Mouse (Mus musculus): ENCODE measurements at regions not wholly inside any gene's neighbourhood (a gene's known extent, or its start where the extent isn't known, plus 50 kb on each side); places are given as distances from the start of the nearest gene placed in this dataset.
"Not testable (repeated sequence)": the region's sequence is repeated elsewhere in the genome, so short reads cannot be mapped to it uniquely, and the experiment has no call there.

DNA sequence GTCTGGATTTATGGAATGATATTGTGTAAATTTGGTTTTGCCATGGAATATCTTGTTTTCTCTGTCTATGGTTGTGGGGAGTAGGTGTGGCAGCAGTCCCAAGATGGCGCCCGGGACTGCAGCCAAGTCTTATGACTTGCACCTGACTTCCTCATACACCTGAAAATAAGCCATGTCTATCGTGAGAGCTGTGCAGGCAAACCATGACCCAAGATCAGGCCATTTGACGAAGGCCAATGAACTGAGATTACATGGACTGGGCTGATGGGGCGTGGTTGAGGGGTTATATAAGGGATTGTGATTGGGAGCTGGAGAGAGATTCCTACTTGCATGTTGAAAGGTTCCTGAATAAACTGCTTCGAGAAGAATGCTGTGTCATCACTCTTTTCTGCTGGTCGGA is 139.5 kb downstream of the Slc6a15 start:
- DNase-seq (ENCODE audit: low spot score in 2 of 2) = not testable (repeated sequence)

DNA sequence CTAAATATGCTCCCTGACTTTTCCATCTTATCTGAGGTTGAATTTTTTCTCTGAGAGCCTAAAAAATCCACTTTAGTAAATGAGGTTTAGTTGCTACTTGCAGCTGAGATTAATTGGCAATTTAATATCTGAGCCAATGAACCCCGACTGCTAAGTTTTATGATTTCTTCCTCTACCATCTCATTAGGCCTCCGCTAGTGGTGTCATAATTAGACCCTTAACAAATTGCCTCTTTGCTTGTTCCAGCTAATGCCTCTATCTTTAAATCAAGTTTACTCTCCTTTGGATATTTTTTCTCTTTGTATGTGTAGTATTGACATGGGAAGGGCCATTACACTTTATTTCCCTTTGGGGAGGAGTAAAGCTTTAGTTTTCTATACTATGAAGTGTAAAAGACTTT is 176.9 kb downstream of the Slc6a15 start:
- no peak for DNase-seq (ENCODE audit: low spot score in 2 of 2)

DNA sequence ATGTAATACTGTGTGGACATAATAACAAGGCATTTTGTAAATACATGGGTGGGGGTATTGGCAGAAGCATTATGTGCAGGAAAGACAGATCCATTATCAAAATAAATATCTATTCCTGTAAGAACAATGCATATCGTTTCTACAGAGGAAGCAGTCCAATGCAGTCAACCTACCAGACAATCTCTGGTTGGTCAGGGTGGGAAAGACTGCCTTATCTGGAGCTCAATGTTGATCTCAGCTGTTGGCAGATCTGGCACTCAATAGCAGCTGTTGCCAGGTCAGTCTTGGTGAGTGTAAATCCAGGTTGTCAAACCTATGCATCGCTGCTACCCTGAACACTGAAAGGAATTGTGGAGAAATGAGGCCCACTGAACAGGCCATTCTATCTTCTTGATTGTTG is 181.9 kb downstream of the Slc6a15 start:
- no peak for DNase-seq (ENCODE audit: low spot score in 2 of 2)

DNA sequence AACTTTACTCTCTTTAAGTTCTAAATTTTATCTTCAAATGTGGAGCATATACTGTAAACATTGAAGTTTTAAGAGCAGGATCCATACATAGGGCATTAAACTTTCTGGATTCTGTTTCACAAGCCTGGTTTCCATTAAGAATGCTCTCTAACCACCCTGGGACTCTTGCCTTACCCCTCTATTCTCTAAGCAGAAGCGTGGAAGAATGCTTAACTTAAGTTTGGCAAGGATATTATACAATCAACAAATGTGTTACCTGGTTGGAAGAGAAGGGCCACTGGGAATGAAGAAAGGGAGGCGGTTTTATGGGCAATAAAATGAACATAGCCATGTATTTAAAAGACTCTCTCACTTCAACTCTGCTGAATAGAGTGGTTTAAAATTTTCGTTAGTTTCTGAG is 217.5 kb downstream of the Slc6a15 start:
- DNase-seq (ENCODE audit: low spot score in 2 of 2) = no peak

DNA sequence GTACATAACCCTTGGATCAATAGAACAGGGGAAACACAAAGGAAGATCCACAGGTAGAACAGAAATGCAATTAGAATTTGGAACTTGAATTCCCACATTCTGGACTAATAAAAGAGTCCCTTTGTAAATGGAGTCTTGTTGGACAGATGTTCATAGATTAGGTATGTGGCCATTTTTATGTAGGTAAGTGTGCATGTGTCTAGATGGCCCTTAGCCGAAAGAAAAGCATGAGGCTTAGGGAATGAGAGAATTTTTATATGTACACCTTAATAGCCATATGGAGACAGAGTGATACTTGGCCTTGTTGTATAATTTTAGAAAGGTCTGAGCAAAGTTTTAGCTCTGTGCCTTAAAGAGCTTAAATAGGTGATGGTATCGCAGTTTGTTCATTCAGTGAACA is 217.9 kb downstream of the Slc6a15 start:
- no peak for DNase-seq (ENCODE audit: low spot score in 2 of 2)

DNA sequence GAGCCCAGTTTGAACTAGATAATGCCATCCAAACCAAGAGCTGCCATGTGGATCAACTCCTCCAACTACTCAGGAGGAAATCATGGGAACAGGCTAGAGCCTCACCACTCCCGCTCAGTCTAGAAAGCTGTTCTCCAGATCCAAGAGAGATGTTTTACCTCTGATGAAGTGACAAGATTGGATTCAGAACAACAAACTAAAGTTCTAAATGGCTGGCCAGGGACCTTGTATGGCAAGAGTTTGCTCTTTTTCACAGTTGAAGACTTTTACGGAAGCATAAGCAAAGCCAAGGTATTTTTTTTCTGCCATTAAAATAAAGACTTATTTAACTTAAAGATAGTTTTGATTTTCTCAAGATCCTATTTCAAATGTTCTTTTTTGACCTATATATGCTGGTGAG is 224.4 kb downstream of the Slc6a15 start:
- DNase-seq (ENCODE audit: low spot score in 2 of 2) = no peak

DNA sequence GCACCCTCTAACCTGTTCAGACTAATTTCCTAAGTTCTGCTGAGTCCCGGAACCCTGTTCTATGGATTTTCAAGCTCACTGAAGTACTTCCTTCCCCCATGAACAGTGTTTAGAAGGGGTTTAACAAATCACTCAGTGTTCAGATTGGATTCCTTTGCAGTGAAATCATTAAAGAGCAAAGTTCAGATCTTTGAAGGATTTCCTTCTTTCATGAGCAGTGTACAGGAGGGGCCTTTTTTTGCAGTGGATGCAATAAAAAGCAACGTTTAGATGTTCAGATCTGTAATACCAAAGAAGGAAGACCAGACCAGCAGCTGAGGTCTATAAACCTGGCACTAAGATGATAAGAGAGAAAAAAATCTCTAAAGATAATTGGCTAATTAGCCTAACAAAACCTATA is 273.6 kb downstream of the Slc6a15 start:
- no peak for DNase-seq (ENCODE audit: low spot score in 2 of 2)

DNA sequence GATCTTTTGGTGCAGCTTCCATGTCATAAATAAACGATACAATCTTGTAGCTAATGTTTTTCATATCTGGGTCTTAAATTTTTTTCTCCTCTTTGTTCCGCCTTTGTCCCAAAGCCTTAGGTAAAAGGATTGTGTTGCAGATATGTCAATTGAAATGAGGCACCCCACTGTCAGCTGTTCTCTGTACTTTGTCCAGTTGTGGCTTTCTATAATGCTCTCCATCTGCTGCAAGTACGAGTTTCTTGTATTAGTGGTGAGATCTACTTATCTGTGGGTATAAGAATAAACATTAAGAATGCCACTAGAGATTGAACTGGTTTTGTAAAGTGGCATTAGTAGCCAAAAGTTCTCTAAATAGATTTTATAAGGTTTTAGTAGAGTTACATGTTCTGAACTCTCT is 282.3 kb downstream of the Slc6a15 start:
- DNase-seq (ENCODE audit: low spot score in 2 of 2) = no peak

DNA sequence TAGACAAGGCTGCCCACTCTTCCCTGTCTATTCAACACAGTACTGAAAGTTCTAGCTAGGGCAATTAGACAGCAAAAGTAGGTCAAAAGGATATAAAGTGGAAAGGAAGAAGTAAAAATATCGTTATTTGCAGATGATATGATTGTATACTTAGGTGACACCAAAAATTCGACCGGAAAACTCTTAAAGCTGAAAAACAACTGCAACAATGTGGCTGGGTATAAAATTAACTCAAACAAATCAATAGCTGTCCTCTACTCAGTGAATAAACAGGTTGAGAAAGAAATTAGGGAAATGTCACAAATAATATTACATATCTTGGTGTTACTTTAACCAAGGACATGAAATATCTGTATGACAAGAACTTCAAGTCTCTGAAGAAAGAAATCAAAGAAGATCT is 305.5 kb downstream of the Slc6a15 start:
- DNase-seq (ENCODE audit: low spot score in 2 of 2) = no peak

DNA sequence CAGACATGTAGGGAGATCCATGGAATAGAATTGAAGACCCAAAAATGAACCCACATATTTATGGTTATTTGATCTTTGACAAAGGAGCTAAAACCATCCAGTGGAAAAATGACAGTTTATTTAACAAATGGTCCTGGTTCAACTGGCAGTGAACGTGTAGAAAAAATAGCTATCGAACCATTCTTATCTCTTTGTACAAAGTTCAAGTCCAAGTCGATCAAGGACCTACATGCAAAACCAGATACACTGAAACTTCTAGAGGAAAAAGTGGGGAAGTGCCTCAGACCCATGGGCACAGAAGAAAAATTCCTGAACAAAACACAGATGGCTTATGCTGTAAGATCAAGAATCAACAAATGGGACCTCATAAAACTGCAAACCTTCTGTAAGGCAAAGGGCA is 306.2 kb downstream of the Slc6a15 start:
- no peak for DNase-seq (ENCODE audit: low spot score in 2 of 2)

DNA sequence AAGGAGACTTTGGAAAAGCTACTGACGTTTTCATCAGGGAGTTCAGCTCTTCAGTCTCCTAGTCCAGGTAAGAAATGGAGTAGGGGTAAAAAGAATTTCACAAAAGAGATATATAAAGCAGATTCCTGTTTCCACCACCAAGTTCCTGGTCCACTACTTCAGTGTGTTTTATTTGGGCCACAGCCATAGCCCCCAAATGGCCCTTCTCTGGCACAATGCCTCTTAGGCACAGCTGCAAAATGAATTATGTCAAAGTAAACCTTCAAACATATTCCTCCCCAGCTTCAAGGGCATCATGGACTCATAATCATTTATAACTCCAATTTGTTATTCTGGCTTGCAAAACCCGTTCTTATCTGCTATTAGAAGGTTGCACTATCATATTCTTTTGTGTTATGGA is 325.1 kb downstream of the Slc6a15 start:
- DNase-seq (ENCODE audit: low spot score in 2 of 2) = peak in 1 of 2 experiments; percentile 11

DNA sequence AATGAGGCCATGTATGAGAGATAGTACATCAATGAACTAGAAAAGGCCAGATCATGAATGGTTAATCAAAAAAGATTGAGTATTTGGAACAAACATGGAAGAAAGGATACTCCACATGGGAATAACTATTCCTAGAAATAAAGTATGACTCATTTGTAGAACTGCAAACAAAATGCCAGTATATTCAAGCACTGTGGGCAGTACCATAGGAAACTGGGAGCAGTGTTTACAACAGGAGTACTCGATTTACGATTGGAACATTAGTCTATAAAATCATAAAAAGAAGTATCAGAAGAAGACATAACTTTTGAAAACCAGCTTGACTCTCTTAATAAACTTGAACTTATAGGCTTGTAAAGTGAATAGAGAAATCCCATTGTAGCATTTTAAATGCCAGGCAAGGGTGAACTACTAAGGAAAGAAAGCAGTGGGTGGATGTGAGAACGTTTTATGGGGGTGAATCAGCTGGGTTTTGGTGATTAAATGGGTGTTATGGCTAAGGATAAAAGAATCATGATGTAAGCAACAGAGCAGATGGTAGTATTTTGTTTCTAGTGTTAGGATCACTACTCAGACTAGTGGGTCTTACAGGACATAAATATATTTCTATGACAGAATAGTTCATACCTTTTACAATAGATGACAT is 347.6 kb downstream of the Slc6a15 start:
- no peak for DNase-seq (ENCODE audit: low spot score in 2 of 2)

DNA sequence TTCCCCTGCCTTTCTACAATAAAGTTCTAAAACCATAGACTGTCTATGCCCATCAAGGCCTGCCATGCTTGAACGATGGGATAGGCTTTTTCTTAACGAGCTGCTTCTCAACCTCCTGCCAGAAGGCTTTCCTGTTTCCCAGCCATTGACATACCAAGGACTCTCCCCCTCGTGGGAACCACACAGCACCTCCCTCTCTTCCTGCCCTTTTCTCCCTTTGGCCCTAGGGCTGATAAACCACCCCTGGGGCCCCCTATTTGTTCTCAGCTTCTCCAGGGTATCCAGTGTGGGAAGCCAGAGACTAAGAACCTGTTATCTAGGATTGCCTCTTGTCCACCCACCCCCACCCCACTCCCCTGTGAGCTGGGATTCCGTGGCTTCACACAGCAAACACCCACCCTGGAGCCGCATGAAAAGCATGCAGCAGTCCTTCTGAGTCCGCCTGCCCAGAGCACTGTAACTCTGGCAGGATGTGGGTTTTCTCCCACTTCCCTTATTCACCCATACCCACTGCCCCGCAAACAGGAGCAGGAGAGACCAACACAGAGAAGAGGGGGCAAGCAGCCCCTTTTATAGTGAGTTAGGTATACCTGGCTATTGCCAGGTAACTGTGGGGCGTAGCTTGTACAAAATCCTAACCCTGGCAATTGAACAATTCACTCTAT is 351.5 kb downstream of the Slc6a15 start:
- DNase-seq (ENCODE audit: low spot score in 2 of 2) = no peak

DNA sequence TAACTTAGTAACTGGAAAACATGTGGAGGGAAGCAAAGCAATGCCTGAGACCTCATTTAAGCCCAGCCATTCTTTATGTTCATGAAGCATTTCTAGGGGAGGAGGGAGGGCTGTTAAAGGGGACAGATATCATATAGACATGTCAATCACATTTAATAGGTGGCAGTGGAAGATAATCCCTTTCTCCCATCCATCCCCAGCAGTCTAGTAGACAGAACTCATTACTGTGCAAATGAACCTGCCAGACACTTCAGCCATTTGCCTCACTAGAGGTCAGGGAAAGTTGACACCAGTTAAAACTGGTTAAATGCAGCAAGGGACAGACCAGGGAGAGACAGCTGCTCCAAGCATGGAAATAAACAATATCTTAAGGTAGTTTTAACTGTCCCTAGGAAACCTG is 359.1 kb downstream of the Slc6a15 start:
- DNase-seq (ENCODE audit: low spot score in 2 of 2) = no peak

DNA sequence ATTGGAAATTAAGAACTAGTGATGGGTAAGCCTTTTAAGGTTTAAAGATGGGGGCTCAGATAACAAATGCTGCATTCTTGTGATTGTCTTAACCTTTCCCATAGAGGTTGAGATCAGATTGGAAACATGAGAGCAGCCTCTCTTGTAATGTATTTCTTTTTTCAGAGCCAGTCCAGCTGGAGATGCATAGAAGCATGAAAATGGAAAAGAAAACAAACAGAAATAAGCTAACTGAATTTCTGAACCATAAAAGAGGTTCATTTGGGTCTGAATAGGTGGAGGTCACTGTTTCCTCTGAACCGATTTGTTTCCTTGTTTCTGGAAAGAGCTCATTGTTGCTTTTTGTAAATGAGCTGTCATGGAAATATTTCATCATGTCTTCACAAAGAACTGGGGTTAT is 363.9 kb downstream of the Slc6a15 start:
- DNase-seq (ENCODE audit: low spot score in 2 of 2) = no peak

DNA sequence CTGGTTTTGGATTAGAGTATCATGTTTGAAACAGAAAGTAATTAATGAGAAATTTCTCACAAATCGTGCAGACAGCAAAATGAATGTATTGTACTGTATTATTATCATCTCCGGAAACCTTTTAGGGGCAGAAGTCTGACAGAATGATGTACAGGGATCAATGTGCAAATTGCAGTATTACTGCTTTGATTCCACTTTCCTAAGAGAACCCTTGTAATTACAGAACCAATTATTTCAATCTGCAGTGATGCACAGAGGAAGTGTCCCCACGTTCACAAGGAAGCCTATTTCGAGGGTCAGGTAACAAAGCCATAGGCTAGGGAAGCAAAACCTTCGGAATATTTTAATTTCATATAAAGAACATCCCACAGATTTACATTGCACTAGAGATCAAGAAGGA is 364.4 kb downstream of the Slc6a15 start:
- no peak for DNase-seq (ENCODE audit: low spot score in 2 of 2)

DNA sequence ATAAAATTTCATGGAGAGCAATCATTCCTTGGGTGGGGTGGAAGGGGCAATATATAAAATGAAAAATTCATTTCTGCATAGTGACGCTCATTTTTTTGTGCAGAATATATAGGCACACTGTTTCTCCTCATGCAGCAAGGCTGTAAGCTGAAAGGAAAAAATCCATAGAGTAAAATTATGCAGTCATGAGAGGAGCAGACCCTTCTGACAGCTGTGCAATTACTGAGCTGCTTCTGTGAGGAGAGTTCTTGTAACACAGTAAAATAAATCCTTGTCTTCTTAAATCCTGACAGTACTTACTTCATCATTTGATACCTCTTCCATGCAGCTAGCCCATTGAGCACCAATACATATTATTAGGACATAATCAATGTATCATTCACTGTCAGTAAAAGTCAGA is 362.7 kb upstream of the Gm21293 start:
- no peak for DNase-seq (ENCODE audit: low spot score in 2 of 2)

DNA sequence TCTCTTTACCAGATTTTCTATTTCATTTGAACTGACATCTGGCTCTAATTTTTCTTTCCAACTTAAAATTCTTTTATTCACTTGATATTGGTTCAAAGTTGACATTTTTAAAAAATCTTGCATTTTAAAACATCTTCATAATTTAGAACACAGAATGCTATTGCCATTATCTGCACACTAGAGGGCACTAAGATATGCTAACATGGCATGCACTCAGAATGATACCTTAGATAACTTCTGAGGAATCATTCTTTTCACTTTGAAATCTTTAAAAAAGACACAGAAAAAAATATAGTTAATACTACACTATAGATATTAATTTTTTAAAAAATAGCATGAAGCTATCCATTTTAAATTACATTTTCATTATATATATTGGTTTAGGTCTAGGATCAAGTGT is 357.9 kb upstream of the Gm21293 start:
- DNase-seq (ENCODE audit: low spot score in 2 of 2) = no peak

DNA sequence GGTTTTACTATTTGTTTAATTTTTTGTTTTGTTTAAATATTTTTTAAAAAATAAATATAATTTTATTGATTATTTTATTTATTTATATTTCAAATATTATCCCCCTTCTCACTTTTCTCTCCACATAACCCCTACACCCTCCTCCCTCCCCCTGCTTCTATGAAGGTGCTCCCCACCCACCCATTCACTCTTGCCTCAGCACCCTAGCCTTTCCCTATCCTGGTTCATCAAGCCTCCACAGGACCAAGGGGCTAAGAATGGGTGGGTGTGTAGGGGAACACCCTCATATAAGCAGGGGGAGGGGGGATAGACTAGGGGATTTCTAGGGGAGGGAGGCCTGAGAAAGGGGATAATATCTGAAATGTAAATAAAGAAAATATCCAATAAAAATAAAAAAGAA is 313.7 kb upstream of the Gm21293 start:
- DNase-seq (ENCODE audit: low spot score in 2 of 2) = no peak

DNA sequence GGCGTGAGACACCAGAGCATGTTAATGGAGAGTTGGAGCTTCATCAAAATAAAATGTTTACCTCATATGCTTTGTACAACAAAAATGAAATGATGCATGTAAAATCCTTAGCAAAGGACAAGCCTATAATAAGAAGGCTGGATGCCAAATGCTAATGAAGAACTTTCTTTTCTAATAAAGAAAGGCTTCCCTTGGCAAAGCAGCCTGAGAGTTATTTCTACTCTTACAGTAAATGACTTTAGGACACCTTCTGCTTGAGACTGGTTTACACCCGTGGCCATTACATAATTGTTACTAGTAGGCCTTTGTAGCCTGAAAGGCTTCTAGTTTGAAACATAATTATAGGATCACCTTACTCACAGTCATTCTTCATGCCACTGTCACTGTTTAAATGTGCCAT is 310.7 kb upstream of the Gm21293 start:
- DNase-seq (ENCODE audit: low spot score in 2 of 2) = no peak

DNA sequence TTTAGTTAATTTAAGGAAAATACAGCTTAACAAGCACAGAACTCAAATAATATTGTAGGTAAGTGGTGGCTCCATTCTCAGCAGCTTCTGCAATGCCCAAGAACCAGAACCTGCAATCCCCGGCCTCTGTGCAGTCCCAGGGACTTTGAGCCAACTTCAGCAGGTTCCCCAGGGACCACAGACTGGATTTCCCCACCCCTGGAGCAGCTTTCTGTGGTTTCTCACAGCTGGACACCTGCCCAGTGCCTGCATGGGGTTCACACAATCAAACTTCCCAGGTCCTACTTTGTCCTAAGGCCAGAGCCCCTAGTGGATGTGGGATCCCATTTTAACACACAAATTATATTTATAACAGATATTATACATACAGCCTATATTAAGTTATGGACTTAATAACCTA is 287.6 kb upstream of the Gm21293 start:
- DNase-seq (ENCODE audit: low spot score in 2 of 2) = no peak

DNA sequence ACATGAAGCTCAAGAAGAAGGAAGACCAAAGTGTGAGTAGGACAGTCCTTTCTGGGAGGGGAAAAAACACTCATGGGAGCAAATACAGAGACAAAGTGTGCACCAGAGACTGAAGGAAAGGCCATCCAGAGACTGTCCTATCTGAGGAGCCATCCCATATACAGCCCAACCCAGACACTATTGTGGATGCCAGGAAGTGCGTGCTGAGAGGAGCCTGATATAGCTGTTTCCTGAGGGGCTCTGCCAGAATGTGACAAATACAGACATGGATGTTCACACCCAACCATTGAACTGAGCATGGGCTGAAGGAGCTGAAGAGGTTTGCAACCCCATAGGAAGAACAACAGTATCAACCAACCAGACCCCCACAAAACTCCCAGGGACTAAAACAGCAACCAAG is 281.9 kb upstream of the Gm21293 start:
- DNase-seq (ENCODE audit: low spot score in 2 of 2) = no peak

DNA sequence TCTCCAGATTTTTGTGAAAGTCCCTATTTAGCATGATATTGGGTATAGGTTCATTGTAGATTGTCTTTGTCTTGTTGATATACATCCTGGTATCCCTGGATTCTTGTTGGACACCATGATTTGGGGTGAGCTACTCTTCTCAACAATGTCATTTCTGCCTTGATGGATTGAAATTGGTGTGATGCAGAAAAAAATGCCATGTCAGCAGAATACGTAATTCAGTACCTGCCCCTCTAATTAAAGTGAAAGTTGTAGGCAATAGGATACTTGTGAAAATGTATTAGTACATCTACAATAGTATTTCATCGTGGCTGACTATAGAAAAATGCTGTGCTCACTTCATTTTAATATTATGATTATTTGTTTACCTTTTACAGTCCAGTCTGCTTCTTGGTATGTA is 280.7 kb upstream of the Gm21293 start:
- DNase-seq (ENCODE audit: low spot score in 2 of 2) = no peak
